Mouse (Mus musculus): ENCODE results near the gene Disp3.

GRCm38 (mm10) chr4:148306406-148307083 lies 18.8 kb upstream of the Disp3 start:
- TF ChIP-seq POLR2A (IDR thresholded peaks at IDR 0.05; ENCODE audit: control insufficient read depth, low read depth, low read length) (no peak), CTCF (IDR thresholded peaks at IDR 0.05; ENCODE audit: control insufficient read depth, insufficient read depth, insufficient replicate concordance, low read depth, low read length) (no peak)

Measured in testis, adult 2 months (tissue).